ENCODE assay signal across 17 mouse cellular contexts in the genomic region with DNA sequence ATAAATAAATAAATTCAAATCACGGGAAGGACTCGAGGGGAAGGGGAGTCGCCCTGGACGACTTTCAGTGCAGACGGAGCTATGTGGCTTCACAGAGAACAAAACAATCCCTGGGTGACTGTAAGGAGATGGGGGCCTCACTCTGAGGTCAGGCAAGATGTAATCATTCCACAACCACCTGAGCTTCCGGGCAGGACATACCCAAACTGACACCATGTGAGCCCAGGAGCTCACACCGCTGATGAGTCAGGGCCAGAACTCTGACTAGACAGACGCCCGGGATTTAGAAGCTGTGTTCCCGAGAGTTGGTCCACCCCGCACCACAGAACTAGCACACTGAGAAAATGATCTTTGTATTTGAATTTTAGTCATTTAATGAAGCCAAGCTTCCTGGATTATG. TPM values are rescaled to one million over a fixed set of nuclear protein-coding genes. Genes with fewer than 3 reads are reported as not detected.
A peak's percentile ranks its signal among the peaks of the same experiment; 100 is the strongest.
DNase-seq lines count a peak whose midpoint lies in the region; ATAC-seq and TF ChIP-seq lines count a peak whose summit lies in the region.
"Had no signal": no experiment of that assay in that cellular context is flagged by ENCODE, and none has a peak within 500 bp of the region (broad histone marks: within the 10 kb centered on the region; RNA-seq: fewer than 3 reads in every experiment).

No protein-coding gene starts in this region.

- H3K9me3 ChIP-seq in kidney, embryonic 15.5 days (replicated peaks) = no peaks in the 10 kb centered on the region
- H3K9me3 ChIP-seq in midbrain, embryonic 13.5 days = no peaks in the 10 kb centered on the region
- no peaks in the 10 kb centered on the region for H3K9me3 ChIP-seq in midbrain, postnatal 0 days (ENCODE audit: low read length)
- H3K9me3 ChIP-seq in stomach, embryonic 16.5 days (replicated peaks; ENCODE audit: control insufficient read depth, low read length) = no peaks in the 10 kb centered on the region
- H3K9me3 ChIP-seq: embryonic facial prominence, embryonic 12.5 days; forebrain, embryonic 12.5 days; hindbrain, embryonic 12.5 days; liver, embryonic 13.5 days had no signal

- H3K27ac ChIP-seq in kidney, embryonic 15.5 days = no peak overlapping the region
- no peak overlapping the region for H3K27ac ChIP-seq in midbrain, embryonic 13.5 days
- no peak overlapping the region for H3K27ac ChIP-seq in midbrain, postnatal 0 days (ENCODE audit: low read depth, low read length)
- H3K27ac ChIP-seq in stomach, embryonic 16.5 days (ENCODE audit: low read length) = no peak overlapping the region
- H3K27ac ChIP-seq: embryonic facial prominence, embryonic 12.5 days; forebrain, embryonic 12.5 days; hindbrain, embryonic 12.5 days; liver, embryonic 13.5 days had no signal

- 0 out of 2 replicates have a peak, but pooled peaks cover 7% of the 10 kb centered on the region for H3K4me1 ChIP-seq in kidney, embryonic 15.5 days
- H3K4me1 ChIP-seq in midbrain, embryonic 13.5 days (replicated peaks) = no peaks in the 10 kb centered on the region
- no peaks in the 10 kb centered on the region for H3K4me1 ChIP-seq in midbrain, postnatal 0 days (ENCODE audit: insufficient read depth, low read length)
- no peaks in the 10 kb centered on the region for H3K4me1 ChIP-seq in stomach, embryonic 16.5 days (ENCODE audit: control insufficient read depth, insufficient read depth, low read length)
- H3K4me1 ChIP-seq: embryonic facial prominence, embryonic 12.5 days; forebrain, embryonic 12.5 days; hindbrain, embryonic 12.5 days; liver, embryonic 13.5 days had no signal

- H3K27me3 ChIP-seq in kidney, embryonic 15.5 days = no peaks in the 10 kb centered on the region; the same call in 1 of the 2 replicates
- H3K27me3 ChIP-seq in midbrain, embryonic 13.5 days = no peaks in the 10 kb centered on the region
- H3K27me3 ChIP-seq in midbrain, postnatal 0 days (ENCODE audit: insufficient read depth, low read length) = no peaks in the 10 kb centered on the region
- no peaks in the 10 kb centered on the region for H3K27me3 ChIP-seq in stomach, embryonic 16.5 days (ENCODE audit: control insufficient read depth, insufficient read depth, low read length)
- H3K27me3 ChIP-seq: embryonic facial prominence, embryonic 12.5 days; forebrain, embryonic 12.5 days; hindbrain, embryonic 12.5 days; liver, embryonic 13.5 days had no signal

- no peaks in the 10 kb centered on the region for H3K36me3 ChIP-seq in kidney, embryonic 15.5 days
- no peaks in the 10 kb centered on the region for H3K36me3 ChIP-seq in midbrain, embryonic 13.5 days
- no peaks in the 10 kb centered on the region for H3K36me3 ChIP-seq in midbrain, postnatal 0 days (ENCODE audit: insufficient read depth, low read length)
- no peaks in the 10 kb centered on the region for H3K36me3 ChIP-seq in stomach, embryonic 16.5 days (ENCODE audit: control insufficient read depth, insufficient read depth, low read length)
- H3K36me3 ChIP-seq: embryonic facial prominence, embryonic 12.5 days; forebrain, embryonic 12.5 days; hindbrain, embryonic 12.5 days; liver, embryonic 13.5 days had no signal

- no peak overlapping the region for H3K9ac ChIP-seq in kidney, embryonic 15.5 days
- no peak overlapping the region for H3K9ac ChIP-seq in midbrain, embryonic 13.5 days (replicated peaks)
- no peak overlapping the region for H3K9ac ChIP-seq in midbrain, postnatal 0 days (replicated peaks; ENCODE audit: low read length, poor library complexity, severe bottlenecking)
- H3K9ac ChIP-seq in stomach, embryonic 16.5 days (ENCODE audit: low read length) = peak overlapping the region; percentile 39; the same call in 1 of the 2 replicates
- H3K9ac ChIP-seq: embryonic facial prominence, embryonic 12.5 days; forebrain, embryonic 12.5 days; hindbrain, embryonic 12.5 days; liver, embryonic 13.5 days had no signal

- no peak for TF ChIP-seq CTCF in midbrain, postnatal 0 days (IDR thresholded peaks at IDR 0.05)

- intact Hi-C loops in heart, postnatal 25 days (cut with DNase I) = no loop called here

- H3K4me2 ChIP-seq in kidney, embryonic 15.5 days = peak overlapping the region; percentile 42
- H3K4me2 ChIP-seq in midbrain, embryonic 13.5 days (replicated peaks) = no peak overlapping the region
- no peak overlapping the region for H3K4me2 ChIP-seq in midbrain, postnatal 0 days (ENCODE audit: low read depth, low read length, poor library complexity, severe bottlenecking)
- H3K4me2 ChIP-seq in stomach, embryonic 16.5 days (ENCODE audit: low read depth, low read length) = peak overlapping the region; percentile 27; the same call in 1 of the 2 replicates
- H3K4me2 ChIP-seq: embryonic facial prominence, embryonic 12.5 days; forebrain, embryonic 12.5 days; hindbrain, embryonic 12.5 days; liver, embryonic 13.5 days had no signal

- peak overlapping the region; percentile 0; the same call in 1 of the 2 replicates for H3K4me3 ChIP-seq in kidney, embryonic 15.5 days (replicated peaks)
- H3K4me3 ChIP-seq in midbrain, embryonic 13.5 days (replicated peaks) = no peak overlapping the region
- no peak overlapping the region for H3K4me3 ChIP-seq in midbrain, postnatal 0 days (ENCODE audit: low read depth, low read length)
- no peak overlapping the region for H3K4me3 ChIP-seq in stomach, embryonic 16.5 days (replicated peaks; ENCODE audit: low read length)
- H3K4me3 ChIP-seq: embryonic facial prominence, embryonic 12.5 days; forebrain, embryonic 12.5 days; hindbrain, embryonic 12.5 days; liver, embryonic 13.5 days had no signal

- 36% methylated on average over 11 of the region's 11 CpGs for WGBS in kidney, embryonic 15.5 days
- 51% methylated on average over 11 of the region's 11 CpGs for WGBS in midbrain, embryonic 13.5 days
- WGBS in midbrain, postnatal 0 days = 43% methylated on average over 11 of the region's 11 CpGs
- 31% methylated on average over 11 of the region's 11 CpGs for WGBS in stomach, embryonic 16.5 days

- peak; percentile 36; the same call in 1 of the 2 replicates for ATAC-seq in kidney, embryonic 15.5 days (replicated peaks; ENCODE audit: low FRiP score)
- ATAC-seq in midbrain, embryonic 13.5 days = peak; percentile 46; the same call in 1 of the 2 replicates
- ATAC-seq in midbrain, postnatal 0 days (ENCODE audit: low FRiP score) = no peak
- ATAC-seq in stomach, embryonic 16.5 days (ENCODE audit: insufficient read depth, low FRiP score) = peak; percentile 29; the same call in 1 of the 2 replicates

- DNase-seq in heart, adult 11 months = peak; percentile 66
- DNase-seq in heart, postnatal 25 days (ENCODE audit: low spot score) = no peak
- DNase-seq in kidney, adult 18-20 months = no peak
- no peak for DNase-seq in midbrain, postnatal 0 days (ENCODE audit: low spot score)
- DNase-seq: cerebellum, adult 11 months; cerebellum, postnatal 36 days; gastrocnemius, postnatal 10 days; kidney, adult 2 months; liver, embryonic 13.5 days; lung, postnatal 4 days; thymus, adult 2 months had no signal

RNA-seq across cellular contexts. Expression of a gene that starts 21.4 kb away (rescaled TPM):
- total RNA-seq in heart, postnatal 25 days (2021) = 10 to 100 TPM; 48.8 to 52.3 TPM
- polyA plus RNA-seq in kidney, embryonic 15.5 days (2015; fragmentation: Nextera tagmentation; extraction: Ambion mirVana) = 135 and 160 TPM in 2 replicates
- 191 and 224 TPM in 2 replicates for polyA plus RNA-seq in midbrain, embryonic 13.5 days (2015; fragmentation: Nextera tagmentation; extraction: Ambion mirVana)
- total RNA-seq in midbrain, postnatal 0 days (2014; rRNA removed) = 89.0 and 109 TPM in 2 replicates
- polyA plus RNA-seq in midbrain, postnatal 0 days (2015; fragmentation: Nextera tagmentation; extraction: Ambion mirVana) = 178 and 196 TPM in 2 replicates
- polyA plus RNA-seq in stomach, embryonic 16.5 days (2015; fragmentation: Nextera tagmentation; extraction: Ambion mirVana) = 111 and 120 TPM in 2 replicates

Comparison
In these comparisons a context has a peak if more than half of its experiments do, and no peak if none do; other contexts are left out.
1. H3K4me2 ChIP-seq: peak in kidney, embryonic 15.5 days (single experiment) and stomach, embryonic 16.5 days (single experiment); none in midbrain, embryonic 13.5 days (single experiment) and midbrain, postnatal 0 days (single experiment).